Mouse (Mus musculus) ES-CJ7 (cell line): ENCODE data around the gene Plxna1.

Experiments used
- DNase-seq: peaks from one replicate; pipeline ENCODE4 v3.0.0; 2011; ENCODE audit warnings: low read depth, low spot score

Gene Plxna1

DNA sequence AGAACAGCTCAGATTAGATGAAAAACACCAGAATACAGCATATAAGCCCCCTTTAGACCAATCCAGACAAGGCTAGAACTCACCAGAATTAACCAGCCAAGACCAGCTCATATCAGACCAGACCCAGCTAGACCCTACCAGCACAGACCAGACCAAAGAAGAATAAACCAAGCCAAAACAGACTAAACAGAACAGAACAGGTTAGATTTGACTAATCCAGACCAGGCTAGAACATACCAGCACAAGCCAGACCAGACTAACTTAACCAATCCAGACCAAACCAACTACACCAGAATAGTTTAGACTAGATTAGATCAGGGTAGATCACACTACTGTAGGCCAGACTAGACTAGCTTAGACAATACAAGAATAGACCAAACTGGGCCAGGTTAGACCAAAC is 77.3 kb downstream of the Plxna1 start:
- DNase-seq = no peak

DNA sequence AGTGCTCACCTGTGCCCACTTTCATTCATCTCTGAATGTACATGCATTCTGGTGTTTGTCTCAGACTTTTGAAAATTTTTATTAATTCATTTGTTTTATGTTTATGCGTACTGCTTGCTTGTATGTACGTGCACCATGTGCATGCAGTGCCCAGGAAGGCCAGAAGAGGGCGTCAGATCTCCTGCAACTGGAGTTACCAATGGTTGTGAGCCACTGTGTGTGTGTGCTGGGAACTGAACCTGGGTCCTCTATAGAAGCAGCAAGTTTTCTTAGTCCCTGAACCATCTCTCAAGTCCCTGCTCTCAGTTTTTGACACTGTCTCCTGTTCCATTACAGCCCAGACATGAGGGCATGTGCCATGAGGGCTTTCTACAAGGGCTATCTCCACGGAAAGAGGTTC is 79.3 kb downstream of the Plxna1 start:
- no peak for DNase-seq

DNA sequence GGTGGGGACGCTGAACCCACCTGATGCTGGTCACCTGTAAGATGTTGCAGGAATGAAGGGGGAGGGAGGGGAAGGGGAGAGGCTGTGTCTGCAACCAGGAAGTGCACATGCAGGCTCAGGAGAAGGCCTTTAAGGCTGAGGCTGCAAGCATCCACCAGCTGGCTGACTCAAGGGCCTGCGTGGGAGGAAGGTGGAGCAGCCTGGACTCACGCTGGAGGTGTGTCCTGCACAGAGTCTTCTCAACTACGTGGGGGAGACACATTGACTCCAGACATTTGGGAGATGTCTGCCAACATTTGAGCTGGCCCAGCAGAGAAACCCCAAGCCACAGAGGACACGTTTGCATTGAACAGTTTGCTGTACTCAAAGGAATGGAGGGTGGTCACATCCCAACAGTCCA is 79.8 kb downstream of the Plxna1 start:
- no peak for DNase-seq

DNA sequence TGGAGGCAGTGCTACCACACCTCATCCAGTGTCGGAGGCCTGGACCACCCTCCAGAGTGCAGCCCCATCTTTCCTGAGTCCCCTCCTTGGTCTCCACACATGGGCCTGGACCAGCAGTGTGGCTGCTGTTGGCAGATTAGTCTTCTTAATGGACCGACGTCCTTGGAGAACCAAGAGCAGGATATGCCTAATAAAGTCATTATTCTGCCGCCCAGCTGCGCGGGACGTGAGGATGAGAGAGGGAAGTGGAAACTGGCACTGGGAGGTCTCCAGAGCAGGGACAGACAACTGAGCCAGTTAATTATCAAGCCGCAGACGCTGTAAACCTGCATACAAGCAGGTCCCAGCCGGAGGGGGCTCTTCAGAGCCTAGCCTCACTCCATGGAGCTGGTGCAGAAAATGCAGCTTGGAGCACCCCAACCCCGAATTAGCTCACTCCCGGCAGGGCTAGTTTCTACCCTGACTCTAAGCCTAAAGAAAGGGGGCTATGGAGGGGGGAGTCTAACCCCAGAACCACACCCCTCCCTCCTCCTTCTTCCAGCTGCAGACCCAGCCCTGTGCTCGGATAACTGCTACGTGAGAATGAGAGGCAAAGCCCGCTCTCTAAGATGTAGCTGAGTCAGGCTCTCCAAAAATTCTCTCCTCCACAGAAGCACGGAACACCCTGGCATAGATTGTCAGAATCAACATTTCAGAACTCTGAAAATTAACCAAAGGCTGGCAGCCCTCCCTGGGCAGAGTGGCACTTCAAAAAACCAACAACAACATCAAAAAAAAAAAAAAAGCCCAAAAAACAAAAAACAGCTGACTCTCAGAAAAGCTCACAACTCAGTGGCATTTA is 80.7 kb downstream of the Plxna1 start:
- no peak for DNase-seq

DNA sequence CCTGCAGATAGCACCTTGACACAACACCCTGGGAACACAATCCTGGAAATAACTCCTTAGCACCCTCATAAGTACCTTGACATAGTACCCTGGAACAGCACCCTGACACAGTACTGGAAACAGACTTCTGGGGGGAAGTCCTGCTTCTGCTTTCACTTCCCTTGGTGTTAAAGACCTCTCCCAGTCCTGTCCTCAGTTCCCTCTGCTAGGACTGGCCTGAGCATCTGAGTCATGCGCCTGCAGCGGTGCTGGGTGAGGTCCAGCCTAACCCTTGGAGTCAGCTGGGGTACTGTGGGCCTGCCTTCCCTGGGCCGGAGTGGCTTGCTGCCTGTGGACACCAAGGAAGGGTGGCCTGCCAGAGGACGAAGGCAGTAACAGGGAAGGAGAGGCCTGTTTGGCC is 81.9 kb downstream of the Plxna1 start:
- DNase-seq = no peak

DNA sequence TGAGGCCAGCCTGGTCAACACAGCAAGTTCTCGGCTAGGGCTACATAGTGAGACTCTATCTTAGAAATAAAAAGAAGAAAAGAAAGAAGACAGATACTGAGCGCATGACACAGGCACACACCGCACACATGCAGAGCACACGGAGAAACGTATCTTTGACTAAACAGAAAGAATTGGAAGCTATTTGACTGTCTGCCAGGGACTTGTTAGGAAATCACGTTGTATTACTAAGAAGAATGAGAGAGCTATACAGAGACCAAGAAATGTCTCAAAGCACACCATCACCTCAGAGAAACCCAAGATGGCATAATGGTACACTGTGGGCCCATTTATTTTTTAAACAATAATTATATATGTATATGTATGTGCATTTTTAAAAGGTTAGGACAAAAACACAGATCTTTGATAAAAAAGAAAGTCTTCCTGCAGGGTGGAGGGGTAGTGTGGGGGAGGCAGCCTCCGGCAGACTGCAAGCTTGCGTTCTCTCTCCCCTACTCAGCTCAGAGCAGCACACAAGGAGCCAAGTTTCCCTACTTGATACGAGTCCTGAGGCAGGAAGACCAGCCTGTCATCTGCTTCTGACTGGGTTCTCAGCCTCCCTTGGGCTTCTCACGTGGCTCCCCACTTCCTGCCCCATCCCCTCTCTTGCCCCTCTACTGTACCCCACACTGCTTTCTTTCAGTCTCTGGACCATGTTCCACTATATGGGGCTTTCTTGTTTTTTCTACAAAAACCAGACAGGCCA is 90.5 kb downstream of the Plxna1 start:
- no peak for DNase-seq

DNA sequence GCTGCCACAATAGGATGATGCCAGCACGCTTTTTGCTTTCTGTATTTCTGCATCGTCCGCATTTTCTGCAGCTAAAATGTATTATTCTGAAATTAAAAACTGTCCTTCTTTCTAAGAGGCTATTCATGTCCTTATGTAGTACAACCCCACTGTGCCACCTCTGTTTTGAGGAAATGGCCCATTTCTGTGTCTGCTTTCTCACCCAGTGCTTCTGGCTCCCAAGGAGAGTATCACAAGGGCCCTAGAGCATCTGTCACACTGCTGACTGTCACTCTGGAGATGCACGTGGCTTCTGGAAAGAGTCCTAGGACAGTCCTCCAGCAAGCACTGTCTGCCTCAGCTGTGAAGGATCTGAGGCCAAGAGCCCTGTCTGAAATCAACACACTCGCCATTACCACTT is 95.2 kb downstream of the Plxna1 start:
- no peak for DNase-seq
